Mouse (Mus musculus) intestine, postnatal 0 days (tissue): ENCODE measurements around the gene Gm27027. TPM values are rescaled to one million over a fixed set of nuclear protein-coding genes. Genes with fewer than 3 reads are reported as not detected.

Experiments used
- ATAC-seq: fragments of 200-750 bp; cut with Nextera tagmentation; 2 replicates; pipeline ENCODE4 v1.8.0; 2017; ENCODE audit warnings: mild to moderate bottlenecking, moderate TSS enrichment, moderate library complexity
- H3K27ac ChIP-seq: fragments of 300-500 bp; sonication (generic); 2 replicates; pipeline ENCODE4 v1.5.1; 2014; ENCODE audit warnings: mild to moderate bottlenecking, low read depth, low read length, moderate library complexity
- H3K27me3 ChIP-seq: fragments of 300-500 bp; sonication (generic); replicated peaks from 2 replicates; pipeline ENCODE4 v1.6.1; 2014; ENCODE audit warnings: low read length, mixed read lengths; ENCODE audit not compliant: control insufficient read depth, insufficient read depth
- H3K36me3 ChIP-seq: fragments of 300-500 bp; sonication (generic); 2 replicates; pipeline ENCODE4 v1.6.1; 2014; ENCODE audit warnings: mild to moderate bottlenecking, moderate library complexity; ENCODE audit not compliant: control insufficient read depth, insufficient read depth
- H3K4me1 ChIP-seq: fragments of 300-500 bp; sonication (generic); replicated peaks from 2 replicates; pipeline ENCODE4 v1.6.1; 2014; ENCODE audit warnings: antibody characterized with exemption, low read length, mixed read lengths; ENCODE audit not compliant: control insufficient read depth, insufficient read depth
- H3K4me2 ChIP-seq: fragments of 300-500 bp; sonication (generic); replicated peaks from 2 replicates; pipeline ENCODE4 v1.6.1; 2014; ENCODE audit warnings: low read depth, mild to moderate bottlenecking, moderate library complexity
- H3K4me3 ChIP-seq: fragments of 300-500 bp; sonication (generic); 2 replicates; pipeline ENCODE4 v1.5.1; 2014; ENCODE audit warnings: low read depth, low read length
- H3K9ac ChIP-seq: fragments of 300-500 bp; sonication (generic); 2 replicates; pipeline ENCODE4 v1.6.1; 2014; ENCODE audit warnings: mild to moderate bottlenecking, low read depth, low read length
- H3K9me3 ChIP-seq: fragments of 300-500 bp; sonication (generic); 2 replicates; pipeline ENCODE4 v1.6.1; 2016; ENCODE audit warnings: mixed run types; ENCODE audit not compliant: control insufficient read depth
- CTCF ChIP-seq: sonication (generic); IDR thresholded peaks from 2 replicates; pipeline ENCODE4 v1.5.1; 2016; ENCODE audit warnings: low read depth, mild to moderate bottlenecking, control low read depth, antibody characterized with exemption, moderate library complexity
- WGBS: fragments of 180-500 bp; shearing (Covaris S2); extraction: QIAGEN DNeasy Blood & Tissue Kit; methylation state at CpG from one replicate; pipeline ENCODE4 v1.1.7; 2014; 5-methylcytosine and 5-hydroxymethylcytosine counted together
- polyA plus RNA-seq: library from polyadenylated mRNA; unstranded; fragments of >200 nt; fragmentation: Nextera tagmentation; extraction: Ambion mirVana; gene quantifications from 2 replicates; pipeline ENCODE4 v1.2.1, GENCODE M21; 2015

Gm27027 gene
- polyA plus RNA-seq, 1 experiment from 2014 or later: not detected

DNA sequence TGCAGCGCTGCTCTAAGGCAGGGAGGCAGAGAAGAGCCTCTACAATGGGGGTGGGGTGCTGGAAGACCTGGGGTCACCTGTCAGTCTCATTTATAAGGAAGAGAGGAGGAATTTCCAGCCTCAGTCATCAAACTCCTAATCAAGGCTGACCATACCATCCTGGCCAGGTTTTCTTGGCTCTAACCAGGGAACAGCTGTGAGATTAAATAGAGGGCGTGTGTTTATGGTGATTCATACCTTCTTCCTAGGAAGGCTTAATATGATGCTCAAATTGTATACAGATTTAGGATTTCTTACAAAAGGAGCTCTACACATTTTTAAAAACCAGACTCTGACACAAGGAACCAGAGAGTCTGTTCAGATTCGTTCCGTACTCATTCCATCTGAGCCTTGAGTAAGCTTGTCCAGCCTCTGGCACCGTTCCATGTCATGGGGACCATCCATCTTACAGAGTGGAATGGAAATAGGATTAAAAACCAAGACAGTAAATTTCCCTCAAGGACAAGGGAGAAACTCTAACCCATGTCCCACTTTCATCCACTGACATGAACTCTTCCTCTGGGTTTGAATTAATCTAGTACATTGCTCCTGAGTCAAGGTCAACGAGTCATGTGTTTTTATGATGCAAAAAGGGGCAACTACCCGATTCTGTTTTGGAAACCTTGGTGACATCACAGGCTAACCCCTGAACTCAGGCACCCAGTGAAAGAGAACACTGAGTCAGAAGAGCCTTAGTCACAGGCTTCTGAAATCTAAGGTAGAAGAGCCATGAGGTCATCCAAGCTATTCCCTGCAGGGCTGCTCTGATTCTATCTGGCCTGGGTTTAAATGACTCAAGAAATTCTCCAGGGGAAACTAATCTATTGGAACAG lies 16.7 kb downstream of the Gm27027 start:
- Histone ChIP-seq H3K9ac (no peak overlapping the region), H3K4me1 (no peaks in the 10 kb centered on the region; the same call in 1 of the 2 replicates), H3K4me2 (no peak overlapping the region), H3K27me3 (no peaks in the 10 kb centered on the region), H3K4me3 (no peak overlapping the region), H3K27ac (peak overlapping the region; percentile 23; the same call in 1 of the 2 replicates), H3K9me3 (no peaks in the 10 kb centered on the region), H3K36me3 (peaks cover 27% of the 10 kb centered on the region)
- TF ChIP-seq CTCF: no peak
- 71% methylated on average over 7 of the region's 7 CpGs for WGBS
- no peak for ATAC-seq

DNA sequence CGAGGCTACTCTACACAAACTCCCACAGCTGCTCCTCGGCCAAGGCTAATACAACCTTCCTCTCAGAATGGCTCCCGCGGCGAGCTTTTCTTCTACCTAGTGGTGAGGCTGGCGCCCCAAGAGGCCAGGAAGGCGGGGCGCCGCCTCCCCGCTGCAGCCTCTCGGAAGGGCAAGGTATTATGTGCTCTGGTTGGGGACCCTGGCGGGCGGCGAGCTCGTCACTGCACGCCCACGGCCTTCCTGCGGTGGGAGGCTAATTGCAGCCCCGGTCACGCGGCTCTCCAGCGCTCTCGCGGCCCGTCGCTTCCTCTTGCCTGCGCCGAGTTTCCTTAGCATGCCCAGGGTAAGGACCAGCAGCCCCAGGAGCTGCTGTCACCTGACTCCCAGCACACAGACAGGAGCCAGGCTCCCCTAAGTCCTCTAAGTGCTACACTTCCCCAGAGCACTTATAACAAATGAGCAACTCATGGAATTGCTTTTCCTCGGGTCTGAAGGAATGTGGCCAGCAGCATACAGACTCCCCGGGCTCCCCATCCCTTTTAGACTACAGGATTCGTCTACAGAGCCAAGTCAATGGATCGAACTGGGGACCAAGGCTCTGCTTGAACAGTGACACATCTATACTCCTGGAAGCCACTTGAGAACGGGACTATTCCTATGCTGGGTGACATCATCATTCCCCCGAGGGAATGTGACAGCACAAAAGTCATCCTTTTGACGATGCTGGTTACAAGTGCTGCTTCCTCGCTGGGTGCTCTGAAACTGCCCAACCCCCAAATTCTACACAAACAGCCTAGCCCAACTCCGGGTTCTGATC lies 19.5 kb downstream of the Gm27027 start:
- Histone ChIP-seq H3K4me2 (peak overlapping the region; percentile 77), H3K9ac (peak overlapping the region; percentile 40), H3K4me1 (no peaks in the 10 kb centered on the region; the same call in 1 of the 2 replicates), H3K4me3 (peak overlapping the region; percentile 35), H3K27me3 (no peaks in the 10 kb centered on the region), H3K36me3 (peaks cover 17% of the 10 kb centered on the region), H3K9me3 (no peaks in the 10 kb centered on the region), H3K27ac (peak overlapping the region; percentile 64)
- under 1% methylated on average over 37 of the region's 37 CpGs for whole genome bisulfite sequencing
- peak; percentile 62 for TF ChIP-seq CTCF
- peak; percentile 65 for ATAC-seq

DNA sequence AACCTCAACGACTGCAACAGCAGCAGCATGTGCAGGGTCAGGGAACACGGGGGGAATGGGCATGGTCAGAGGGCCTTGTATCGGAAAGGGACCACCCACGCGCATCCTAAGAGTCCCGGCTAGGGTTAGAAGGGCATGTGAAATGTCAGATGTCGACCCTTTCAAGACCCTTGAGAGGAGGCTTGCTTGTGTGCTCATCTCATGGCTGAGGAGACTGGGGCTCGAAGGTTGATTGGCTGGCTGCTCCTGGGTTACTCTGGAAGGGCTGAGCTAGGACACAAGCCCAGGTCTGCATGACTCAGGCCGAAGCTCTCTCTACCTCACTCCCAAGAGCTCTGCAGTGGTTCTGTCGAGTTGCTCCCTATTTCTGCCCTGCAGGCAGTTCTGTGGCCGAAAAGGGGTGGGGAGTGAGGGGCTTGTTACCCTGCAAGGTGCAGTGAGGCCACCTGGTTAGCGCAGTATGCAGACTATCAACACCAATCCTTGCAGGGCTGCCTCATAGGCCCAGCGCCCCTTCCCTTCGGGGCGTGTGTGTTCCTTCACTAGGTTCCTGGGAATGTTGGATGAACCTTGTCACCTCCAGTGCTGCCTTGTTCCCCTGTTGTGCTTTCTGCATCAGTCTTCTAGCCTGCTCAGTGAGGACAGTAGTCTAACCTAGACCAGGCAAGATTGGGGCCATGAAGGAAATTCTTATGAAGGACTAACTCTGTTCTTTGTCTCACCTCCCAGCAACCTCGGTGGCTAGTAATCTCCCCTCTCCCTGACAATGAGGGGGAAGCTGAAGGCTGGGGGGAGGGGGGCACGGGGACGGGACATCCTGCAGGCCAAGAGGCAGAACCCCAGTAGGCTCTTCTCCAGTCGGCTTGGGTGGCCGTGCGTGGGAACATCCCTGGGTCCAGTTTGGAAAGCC lies 20.4 kb downstream of the Gm27027 start:
- TF ChIP-seq CTCF: no peak
- peak overlapping the region; percentile 35 for H3K4me3 ChIP-seq
- H3K27me3 ChIP-seq: no peaks in the 10 kb centered on the region
- peaks cover 8% of the 10 kb centered on the region; the same call in 1 of the 2 replicates for H3K36me3 ChIP-seq
- peak overlapping the region; percentile 64 for H3K27ac ChIP-seq
- no peaks in the 10 kb centered on the region; the same call in 1 of the 2 replicates for H3K4me1 ChIP-seq
- ATAC-seq: peak; percentile 17
- no peaks in the 10 kb centered on the region for H3K9me3 ChIP-seq
- peak overlapping the region; percentile 40 for H3K9ac ChIP-seq
- peak overlapping the region; percentile 77 for H3K4me2 ChIP-seq
- WGBS: 32% methylated on average over 21 of the region's 21 CpGs

DNA sequence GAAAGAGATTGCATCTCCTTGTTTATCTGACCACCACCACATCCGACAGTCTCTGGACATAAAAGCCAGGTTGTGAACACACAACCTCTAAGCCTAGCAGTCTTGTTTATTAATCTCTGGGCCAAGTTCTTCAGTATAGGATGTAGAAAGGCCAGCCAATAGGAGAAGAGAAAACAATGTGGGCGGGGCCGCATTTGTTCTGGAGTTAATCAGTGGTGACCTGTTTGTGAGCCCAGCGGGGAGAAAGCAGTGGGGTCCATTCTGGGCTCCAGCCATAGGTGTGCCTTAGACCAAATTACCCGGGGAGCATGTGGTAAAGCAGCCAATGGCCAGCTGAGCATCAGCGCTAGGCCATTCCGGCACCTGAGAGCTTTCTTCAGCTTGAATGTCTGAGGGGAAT lies 21.1 kb downstream of the Gm27027 start:
- no peaks in the 10 kb centered on the region for H3K27me3 ChIP-seq
- 0 out of 2 replicates have a peak, but pooled peaks cover under 1% of the 10 kb centered on the region for H3K36me3 ChIP-seq
- no peak for ATAC-seq
- no peak for TF ChIP-seq CTCF
- H3K9ac ChIP-seq: no peak overlapping the region
- WGBS: 50% methylated on average over 7 of the region's 7 CpGs
- no peaks in the 10 kb centered on the region; the same call in 1 of the 2 replicates for H3K4me1 ChIP-seq
- no peak overlapping the region; the same call in 1 of the 2 replicates for H3K27ac ChIP-seq
- no peak overlapping the region for H3K4me3 ChIP-seq
- H3K9me3 ChIP-seq: no peaks in the 10 kb centered on the region
- H3K4me2 ChIP-seq: no peak overlapping the region

DNA sequence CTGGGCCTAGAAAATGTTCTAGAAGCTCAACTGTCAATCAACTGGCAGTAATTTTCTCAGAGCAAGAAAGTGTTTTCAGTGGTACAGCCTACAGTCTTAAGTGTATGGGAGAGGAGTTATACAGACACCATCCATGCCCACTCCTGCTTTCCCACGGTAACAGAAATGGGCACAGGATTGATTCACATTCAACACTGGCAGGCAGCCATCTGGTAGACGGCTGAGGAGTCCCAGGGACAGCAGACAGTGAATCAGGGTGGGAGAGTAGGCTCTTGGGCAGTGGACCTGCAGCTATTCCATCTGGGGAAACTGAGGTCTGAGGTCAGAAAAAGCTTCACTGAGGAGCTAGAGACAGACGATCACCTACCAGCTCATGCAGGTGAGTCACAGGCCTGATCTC lies 24.5 kb downstream of the Gm27027 start:
- no peak overlapping the region for H3K4me2 ChIP-seq
- H3K27ac ChIP-seq: no peak overlapping the region
- H3K4me3 ChIP-seq: no peak overlapping the region
- H3K9ac ChIP-seq: no peak overlapping the region
- no peaks in the 10 kb centered on the region for H3K9me3 ChIP-seq
- no peaks in the 10 kb centered on the region; the same call in 1 of the 2 replicates for H3K4me1 ChIP-seq
- H3K27me3 ChIP-seq: no peaks in the 10 kb centered on the region
- 66% methylated on average over 3 of the region's 3 CpGs for WGBS
- H3K36me3 ChIP-seq: no peaks in the 10 kb centered on the region
- no peak for ATAC-seq
- TF ChIP-seq CTCF: no peak
